Mouse (Mus musculus) lung, adult 2 months (tissue): ENCODE measurements at regions not wholly inside any gene's neighbourhood (a gene's known extent, or its start where the extent isn't known, plus 50 kb on each side); places are given as distances from the start of the nearest gene placed in this dataset.

Experiments
- DNase-seq: peaks from one replicate; pipeline ENCODE4 v3.0.0; 2022
- H3K4me1 ChIP-seq: fragments of 200-500 bp; 2 replicates; pipeline ENCODE4 v1.6.1; 2011; ENCODE audit warnings: low read length; ENCODE audit not compliant: control insufficient read depth, insufficient read depth
- H3K4me3 ChIP-seq: fragments of 200-500 bp; replicated peaks from 2 replicates; pipeline ENCODE3; 2011; ENCODE audit warnings: low read depth, mild to moderate bottlenecking, control low read depth, low read length; ENCODE audit errors: extremely low read depth
- CTCF ChIP-seq: fragments of 200-500 bp; IDR thresholded peaks from 2 replicates; pipeline ENCODE4 v1.5.1; 2011; ENCODE audit warnings: mild to moderate bottlenecking, low read length, control low read depth; ENCODE audit not compliant: insufficient read depth
- POLR2A ChIP-seq: fragments of 200-500 bp; IDR thresholded peaks from 2 replicates; pipeline ENCODE4 v1.6.1; 2011; ENCODE audit warnings: low read depth, mild to moderate bottlenecking, control low read depth, low read length, borderline replicate concordance; ENCODE audit errors: extremely low read depth
- WGBS: fragments of 180-500 bp; shearing (Covaris S2); methylation state at CpG from one replicate; pipeline ENCODE4 v1.1.7; 2018; 5-methylcytosine and 5-hydroxymethylcytosine counted together

DNA sequence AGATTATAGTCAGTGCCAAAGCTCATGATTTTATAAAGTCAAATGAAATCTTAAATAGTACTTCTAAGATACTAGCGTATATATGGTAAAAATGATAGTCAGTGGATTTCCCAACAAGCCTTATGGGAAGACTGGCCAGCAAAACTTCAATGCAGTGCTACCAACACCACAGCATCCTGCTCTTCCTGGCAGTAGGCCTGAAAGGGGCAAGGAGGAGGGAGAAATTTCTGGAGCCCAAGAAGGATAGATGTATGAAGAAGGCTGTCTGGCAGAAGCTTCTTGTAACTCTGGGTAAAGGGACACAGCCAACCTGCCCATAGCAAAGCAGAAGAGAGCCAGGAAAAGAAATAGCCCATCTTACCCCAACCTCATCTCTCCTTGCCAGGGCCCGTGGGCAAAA lies 209.0 kb upstream of the Tsc22d2 start:
- WGBS, result 81% methylated on average over 2 of the region's 2 CpGs
- Histone ChIP-seq H3K4me3 (no peak overlapping the region), H3K4me1 (no peaks in the 10 kb centered on the region)
- TF ChIP-seq CTCF (no peak), POLR2A (no peak)
- DNase-seq, result no peak

DNA sequence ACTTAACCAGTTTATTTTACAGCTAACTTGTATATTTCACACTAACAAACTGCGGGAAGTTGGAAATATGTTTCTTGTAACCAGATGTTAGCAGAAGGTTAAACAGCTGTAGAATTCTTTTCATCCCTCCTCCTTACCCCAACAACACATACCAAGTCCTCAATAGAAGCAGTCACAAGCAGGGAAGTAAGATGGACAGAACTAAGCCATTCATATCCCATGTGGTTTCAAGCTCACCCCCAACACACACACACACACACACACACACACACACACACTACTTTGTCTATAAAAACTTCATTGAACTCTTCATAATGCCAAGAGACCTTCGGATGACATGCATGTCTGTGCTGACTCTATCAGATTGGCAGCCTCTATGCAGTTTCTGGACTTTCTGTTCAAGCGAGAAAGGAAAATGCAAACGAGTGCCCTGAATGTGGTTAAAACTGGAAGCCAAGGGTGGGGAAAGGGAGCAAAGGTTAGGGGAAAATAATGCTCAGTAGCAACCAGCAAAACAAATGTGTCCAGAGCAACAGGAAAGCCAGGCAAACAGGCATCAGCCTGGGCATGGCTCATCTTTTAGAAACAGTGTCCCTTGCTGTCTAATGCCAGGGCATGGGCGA lies 207.6 kb upstream of the Tsc22d2 start:
- no peak for DNase-seq
- WGBS, result 56% methylated on average over 5 of the region's 5 CpGs
- Histone ChIP-seq H3K4me1 (no peaks in the 10 kb centered on the region), H3K4me3 (no peak overlapping the region)
- TF ChIP-seq POLR2A (no peak), CTCF (no peak)

DNA sequence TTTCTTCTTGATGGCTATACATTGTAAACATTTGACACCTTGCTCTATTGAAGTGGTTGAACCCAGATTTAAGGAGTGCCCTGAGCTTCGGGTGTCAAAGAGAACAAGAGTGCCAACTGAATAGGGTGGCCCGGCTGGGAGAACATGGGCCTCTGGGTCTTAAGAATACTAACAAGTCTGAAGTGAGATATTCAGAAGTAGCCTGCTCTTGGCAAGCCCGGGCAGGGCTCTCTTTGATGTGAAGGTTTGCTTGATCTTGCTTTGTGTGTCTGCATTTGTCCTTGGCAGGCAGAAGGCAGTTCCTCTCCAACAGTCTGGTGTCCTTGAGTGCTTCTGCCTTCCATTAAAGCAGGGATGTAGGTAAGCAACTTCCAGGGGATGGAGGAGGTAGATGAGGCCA lies 203.5 kb upstream of the Tsc22d2 start:
- Histone ChIP-seq H3K4me3 (no peak overlapping the region), H3K4me1 (no peaks in the 10 kb centered on the region)
- no peak for DNase-seq
- 32% methylated on average over 3 of the region's 3 CpGs for WGBS
- no peak for TF ChIP-seq POLR2A
- TF ChIP-seq CTCF, result no peak

GRCm38 (mm10) chr3:58224696-58225095 lies 189.8 kb upstream of the Tsc22d2 start:
- 54% methylated on average over 2 of the region's 2 CpGs for WGBS
- no peak for TF ChIP-seq CTCF
- TF ChIP-seq POLR2A, result no peak
- Histone ChIP-seq H3K4me1 (no peaks in the 10 kb centered on the region), H3K4me3 (no peak overlapping the region)
- no peak for DNase-seq

- DNase-seq, result no peak
- TF ChIP-seq CTCF, result no peak
- no peak for TF ChIP-seq POLR2A
- Histone ChIP-seq H3K4me3 (no peak overlapping the region), H3K4me1 (no peaks in the 10 kb centered on the region)
- 83% methylated on average over 7 of the region's 7 CpGs for WGBS
Measured at GRCm38 (mm10) chr3:58226447-58227321, 187.8 kb upstream of the Tsc22d2 start.

- Histone ChIP-seq H3K4me1 (no peaks in the 10 kb centered on the region), H3K4me3 (no peak overlapping the region)
- no peak for DNase-seq
- TF ChIP-seq POLR2A (no peak), CTCF (no peak)
- WGBS, result 84% methylated on average over 5 of the region's 5 CpGs
Measured at GRCm38 (mm10) chr3:58227322-58227627, 187.2 kb upstream of the Tsc22d2 start.

DNA sequence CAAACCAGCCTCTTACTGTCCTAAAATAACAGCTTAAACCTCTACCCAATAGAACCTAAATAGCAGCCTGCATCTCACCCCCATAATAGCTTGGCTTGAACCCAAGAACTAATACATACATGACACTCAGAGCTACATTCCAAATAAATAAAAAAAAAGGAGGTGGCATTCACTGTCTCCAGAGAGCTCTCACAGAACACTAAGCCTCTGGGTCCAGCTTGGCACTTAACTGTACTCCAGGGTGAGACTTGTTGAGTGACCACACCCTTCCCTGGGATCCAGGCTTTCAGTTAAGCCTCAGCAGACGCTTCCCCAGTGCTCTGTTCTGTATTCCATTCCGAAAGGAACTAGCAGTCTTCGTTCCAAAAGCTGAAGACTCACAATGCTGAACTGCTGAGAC lies 186.3 kb upstream of the Tsc22d2 start:
- H3K4me1 ChIP-seq, result no peaks in the 10 kb centered on the region
- WGBS, result 31% methylated on average over 3 of the region's 3 CpGs
- no peak overlapping the region for H3K4me3 ChIP-seq
- DNase-seq, result no peak
- no peak for TF ChIP-seq POLR2A
- no peak for TF ChIP-seq CTCF

GRCm38 (mm10) chr3:58231746-58232145 lies 182.8 kb upstream of the Tsc22d2 start:
- 65% methylated on average over 2 of the region's 2 CpGs for WGBS

DNA sequence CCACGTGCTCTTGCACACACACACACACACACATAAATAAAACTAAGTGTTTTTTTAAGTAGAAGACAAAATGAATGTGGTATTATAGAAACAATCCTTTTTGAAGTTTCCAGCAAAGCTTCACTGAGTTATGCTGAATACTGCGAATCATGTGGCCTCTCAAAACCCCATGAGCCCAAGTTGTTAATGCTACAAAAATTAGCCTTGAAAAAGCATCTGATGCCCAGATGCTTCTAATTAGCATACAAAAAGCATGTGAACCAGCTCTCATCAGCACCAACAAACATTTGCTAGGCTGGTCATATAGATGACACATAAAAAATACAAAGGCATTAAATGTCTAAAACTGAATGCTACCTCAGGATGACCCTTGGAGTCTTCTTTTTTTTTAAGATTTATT lies 181.2 kb upstream of the Tsc22d2 start:
- no peak for DNase-seq
- TF ChIP-seq CTCF (no peak), POLR2A (no peak)
- no peaks in the 10 kb centered on the region for H3K4me1 ChIP-seq
- no peak overlapping the region for H3K4me3 ChIP-seq
- 79% methylated on average over 2 of the region's 2 CpGs for WGBS

More at GRCm38 (mm10) chr3:58231746-58232145, 182.8 kb upstream of the Tsc22d2 start:
- TF ChIP-seq CTCF (no peak), POLR2A (no peak)
- no peak for DNase-seq
- H3K4me1 ChIP-seq, result no peaks in the 10 kb centered on the region
- H3K4me3 ChIP-seq, result no peak overlapping the region

DNA sequence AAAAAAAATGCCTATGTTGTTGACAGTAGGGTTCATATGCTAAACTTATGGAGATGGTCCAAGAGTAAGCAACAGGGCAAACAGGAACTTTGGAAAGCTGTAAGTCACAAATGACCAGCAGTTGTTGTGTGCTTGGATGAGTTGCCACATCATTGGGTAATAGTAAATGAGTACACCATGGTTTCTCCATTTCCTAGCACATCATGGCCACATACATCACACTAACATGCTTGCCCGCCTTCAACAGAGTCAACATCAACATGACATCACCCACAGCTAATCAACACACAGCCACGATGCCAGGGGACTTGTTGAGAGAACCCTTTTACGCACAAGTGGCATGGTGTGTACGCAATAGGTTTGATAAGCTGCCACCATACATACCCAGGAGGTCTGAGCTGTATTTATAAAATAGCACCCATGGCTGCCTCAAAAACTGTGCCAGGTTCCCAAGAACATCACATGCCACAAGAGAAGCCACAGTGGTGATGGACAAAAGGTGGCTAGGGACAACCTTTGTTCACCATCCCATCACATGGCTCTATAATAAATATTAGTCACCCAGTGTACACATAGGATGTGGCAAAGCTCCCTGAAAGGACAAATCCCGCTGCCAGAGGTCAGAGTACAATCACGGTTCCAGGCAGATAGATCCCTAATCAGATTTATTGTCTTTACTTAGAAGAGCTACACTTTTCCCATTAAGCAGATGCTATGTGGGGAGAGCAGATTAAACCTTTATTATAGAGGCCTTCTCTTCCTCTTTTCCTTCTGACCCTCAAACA lies 179.5 kb upstream of the Tsc22d2 start:
- no peak for TF ChIP-seq CTCF
- no peak for TF ChIP-seq POLR2A
- no peak for DNase-seq
- no peaks in the 10 kb centered on the region for H3K4me1 ChIP-seq
- WGBS, result 65% methylated on average over 6 of the region's 6 CpGs
- H3K4me3 ChIP-seq, result no peak overlapping the region

- no peak overlapping the region for H3K4me3 ChIP-seq
- TF ChIP-seq POLR2A (no peak), CTCF (no peak)
- no peaks in the 10 kb centered on the region for H3K4me1 ChIP-seq
- DNase-seq, result no peak
Measured at GRCm38 (mm10) chr3:58238111-58238510, 176.4 kb upstream of the Tsc22d2 start.
